28 mouse cellular contexts compared by ENCODE assay signal in genomic region chr9:21600186-21600585, GRCm38 (mm10). TPM values are rescaled to one million over a fixed set of nuclear protein-coding genes. Genes with fewer than 3 reads are reported as not detected.
A peak's percentile ranks its signal among the peaks of the same experiment; 100 is the strongest.
DNase-seq lines count a peak whose midpoint lies in the region; ATAC-seq and TF ChIP-seq lines count a peak whose summit lies in the region.
"Had no signal": no experiment of that assay in that cellular context is flagged by ENCODE, and none has a peak within 500 bp of the region (broad histone marks: within the 10 kb centered on the region; RNA-seq: fewer than 3 reads in every experiment).

No protein-coding gene starts in this region.

- 51% methylated on average over 3 of the region's 3 CpGs for WGBS in liver, embryonic 12.5 days (ENCODE audit: insufficient replicate concordance)
- WGBS in liver, embryonic 15.5 days (ENCODE audit: insufficient replicate concordance), result 40% methylated on average over 3 of the region's 3 CpGs
- WGBS in kidney, adult 2 months, result 75% methylated on average over 3 of the region's 3 CpGs

- DNase-seq in frontal cortex, postnatal 10 days (ENCODE audit: low spot score in 2 of 2), result no peak
- DNase-seq in embryo, embryonic 9.5 days (ENCODE audit: extremely low spot score), result no peak
- no peak for DNase-seq in kidney, postnatal 4 days
- no peak for DNase-seq in kidney, adult 2 months
- DNase-seq: adrenal gland, postnatal 10 days; adrenal gland, postnatal 36 days; cerebellum, adult 18-20 months; cerebellum, adult 9-10 months; cerebellum, postnatal 14 days; gastrocnemius, postnatal 25 days; heart, adult 18-20 months; heart, postnatal 10 days; heart, postnatal 36 days had no signal

- H3K27me3 ChIP-seq in liver, embryonic 12.5 days (replicated peaks), result no peaks in the 10 kb centered on the region
- H3K27me3 ChIP-seq in liver, embryonic 15.5 days, result no peaks in the 10 kb centered on the region
- no peaks in the 10 kb centered on the region for H3K27me3 ChIP-seq in kidney, adult 2 months (replicated peaks; ENCODE audit: control insufficient read depth, insufficient read depth, low read length)
- H3K27me3 ChIP-seq: embryonic facial prominence, embryonic 12.5 days; embryonic facial prominence, embryonic 15.5 days; forebrain, embryonic 12.5 days; heart, embryonic 12.5 days; heart, embryonic 15.5 days had no signal

- no peak for TF ChIP-seq POLR2A in kidney, adult 2 months (IDR thresholded peaks at IDR 0.05; ENCODE audit: low read depth, low read length)

- H3K27ac ChIP-seq in liver, embryonic 12.5 days, result peak overlapping the region; percentile 32; the same call in 1 of the 2 replicates
- peak overlapping the region; percentile 39; the same call in 1 of the 2 replicates for H3K27ac ChIP-seq in liver, embryonic 15.5 days (replicated peaks)
- H3K27ac ChIP-seq in kidney, adult 2 months (ENCODE audit: insufficient read depth, low read depth, low read length), result no peak overlapping the region
- H3K27ac ChIP-seq: embryonic facial prominence, embryonic 12.5 days; embryonic facial prominence, embryonic 15.5 days; forebrain, embryonic 12.5 days; heart, embryonic 15.5 days; hindbrain, embryonic 10.5 days; hindbrain, embryonic 14.5 days; hindbrain, postnatal 0 days had no signal

- no peaks in the 10 kb centered on the region for H3K9me3 ChIP-seq in liver, embryonic 12.5 days (replicated peaks)
- H3K9me3 ChIP-seq in liver, embryonic 15.5 days (replicated peaks), result no peaks in the 10 kb centered on the region
- H3K9me3 ChIP-seq: embryonic facial prominence, embryonic 12.5 days; embryonic facial prominence, embryonic 15.5 days; forebrain, embryonic 12.5 days; heart, embryonic 12.5 days; heart, embryonic 15.5 days; hindbrain, embryonic 10.5 days had no signal

- no peak for TF ChIP-seq CTCF in kidney, adult 2 months (conservative IDR thresholded peaks at IDR 0.05; ENCODE audit: insufficient read depth, insufficient read length, low read depth, low read length)

- peaks cover 17% of the 10 kb centered on the region for H3K36me3 ChIP-seq in liver, embryonic 12.5 days
- H3K36me3 ChIP-seq in liver, embryonic 15.5 days (replicated peaks), result peaks cover 9% of the 10 kb centered on the region; the same call in 1 of the 2 replicates
- H3K36me3 ChIP-seq in kidney, adult 2 months (ENCODE audit: control insufficient read depth, insufficient read depth, low read length), result no peaks in the 10 kb centered on the region

- H3K4me3 ChIP-seq in liver, embryonic 12.5 days, result no peak overlapping the region
- no peak overlapping the region for H3K4me3 ChIP-seq in liver, embryonic 15.5 days (replicated peaks)
- H3K4me3 ChIP-seq in kidney, adult 2 months (ENCODE audit: insufficient read depth, low read depth, low read length), result no peak overlapping the region
- H3K4me3 ChIP-seq: embryonic facial prominence, embryonic 12.5 days; embryonic facial prominence, embryonic 15.5 days; erythroblast, embryonic 14.5 days; forebrain, embryonic 12.5 days; heart, embryonic 12.5 days; heart, embryonic 15.5 days; hindbrain, embryonic 10.5 days had no signal

- H3K4me1 ChIP-seq in liver, embryonic 12.5 days, result peaks cover 27% of the 10 kb centered on the region
- peaks cover 31% of the 10 kb centered on the region for H3K4me1 ChIP-seq in liver, embryonic 15.5 days (replicated peaks)
- no peaks in the 10 kb centered on the region; the same call in 1 of the 2 replicates for H3K4me1 ChIP-seq in kidney, adult 2 months (ENCODE audit: control insufficient read depth, insufficient read depth, low read length)
- H3K4me1 ChIP-seq: embryonic facial prominence, embryonic 12.5 days; heart, embryonic 12.5 days; heart, embryonic 15.5 days; hindbrain, embryonic 10.5 days had no signal

- H3K9ac ChIP-seq in liver, embryonic 12.5 days, result no peak overlapping the region
- H3K9ac ChIP-seq in liver, embryonic 15.5 days, result no peak overlapping the region
- H3K9ac ChIP-seq: embryonic facial prominence, embryonic 12.5 days; embryonic facial prominence, embryonic 15.5 days; forebrain, embryonic 12.5 days; heart, embryonic 12.5 days; heart, embryonic 15.5 days; hindbrain, embryonic 14.5 days had no signal

- H3K4me2 ChIP-seq in liver, embryonic 12.5 days, result no peak overlapping the region
- no peak overlapping the region for H3K4me2 ChIP-seq in liver, embryonic 15.5 days
- H3K4me2 ChIP-seq: embryonic facial prominence, embryonic 12.5 days; embryonic facial prominence, embryonic 15.5 days; forebrain, embryonic 12.5 days; heart, embryonic 12.5 days; heart, embryonic 15.5 days; hindbrain, embryonic 14.5 days had no signal

- peak; percentile 48; the same call in 1 of the 2 replicates for ATAC-seq in erythroblast, adult 5-6 weeks (replicated peaks; ENCODE audit: low FRiP score, poor library complexity, severe bottlenecking)
- peak; percentile 82 for ATAC-seq in liver, embryonic 12.5 days
- peak; percentile 76 for ATAC-seq in liver, embryonic 15.5 days (ENCODE audit: insufficient read depth)
- ATAC-seq in megakaryocyte progenitor cell, adult 5-6 weeks (replicated peaks; ENCODE audit: poor library complexity), result peak; percentile 18; the same call in 1 of the 2 replicates
- ATAC-seq: CD4-positive, CD25-positive, alpha-beta regulatory T cell, adult 4 months; forebrain, embryonic 16.5 days; hindbrain, postnatal 0 days had no signal

RNA-seq across cellular contexts. Expression of gene Yipf2, which starts 7.6 kb away (rescaled TPM):
- 1.3 and 2.3 TPM in 2 replicates for total RNA-seq in erythroblast, adult 5-6 weeks (2015; ENCODE audit: low replicate concordance)
- total RNA-seq in erythroblast, adult 5-6 weeks (2017; ENCODE audit: low replicate concordance), result 2.6 and 5.7 TPM in 2 replicates
- polyA plus RNA-seq in liver, embryonic 12.5 days (2016; fragmentation: Nextera tagmentation; extraction: Ambion mirVana), result 10.0 and 10.5 TPM in 2 replicates
- 10.9 and 12.7 TPM in 2 replicates for polyA plus RNA-seq in liver, embryonic 15.5 days (2015; fragmentation: Nextera tagmentation; extraction: Ambion mirVana)
- 5.3 and 6.6 TPM in 2 replicates for total RNA-seq in megakaryocyte progenitor cell, adult 5-6 weeks (2015)
- 15.5 and 19.0 TPM in 2 replicates for total RNA-seq in megakaryocyte progenitor cell, adult 5-6 weeks (2017)
- 39.9 and 44.9 TPM in 2 replicates for polyA plus RNA-seq in kidney, adult 2 months (2012; rRNA removed)

RNA-seq across cellular contexts. Expression of gene Timm29, which starts 7.7 kb away (rescaled TPM):
- 11.1 and 16.7 TPM in 2 replicates for total RNA-seq in erythroblast, adult 5-6 weeks (2015; ENCODE audit: low replicate concordance)
- 16.2 and 17.0 TPM in 2 replicates for total RNA-seq in erythroblast, adult 5-6 weeks (2017; ENCODE audit: low replicate concordance)
- 31.6 and 32.8 TPM in 2 replicates for polyA plus RNA-seq in liver, embryonic 12.5 days (2016; fragmentation: Nextera tagmentation; extraction: Ambion mirVana)
- polyA plus RNA-seq in liver, embryonic 15.5 days (2015; fragmentation: Nextera tagmentation; extraction: Ambion mirVana), result 18.4 and 18.9 TPM in 2 replicates
- 43.8 and 44.9 TPM in 2 replicates for total RNA-seq in megakaryocyte progenitor cell, adult 5-6 weeks (2015)
- total RNA-seq in megakaryocyte progenitor cell, adult 5-6 weeks (2017), result 52.1 and 63.7 TPM in 2 replicates
- 33.6 and 34.0 TPM in 2 replicates for polyA plus RNA-seq in kidney, adult 2 months (2012; rRNA removed)

RNA-seq across cellular contexts. Expression of gene Smarca4, which starts 15.8 kb away (rescaled TPM):
- total RNA-seq in erythroblast, adult 5-6 weeks (2015; ENCODE audit: low replicate concordance), result 18.4 and 19.6 TPM in 2 replicates
- total RNA-seq in erythroblast, adult 5-6 weeks (2017; ENCODE audit: low replicate concordance), result 25.8 and 33.6 TPM in 2 replicates
- 47.0 and 47.2 TPM in 2 replicates for polyA plus RNA-seq in liver, embryonic 12.5 days (2016; fragmentation: Nextera tagmentation; extraction: Ambion mirVana)
- polyA plus RNA-seq in liver, embryonic 15.5 days (2015; fragmentation: Nextera tagmentation; extraction: Ambion mirVana), result 22.5 and 24.5 TPM in 2 replicates
- total RNA-seq in megakaryocyte progenitor cell, adult 5-6 weeks (2015), result 58.8 and 63.2 TPM in 2 replicates
- total RNA-seq in megakaryocyte progenitor cell, adult 5-6 weeks (2017), result 64.0 and 71.1 TPM in 2 replicates
- polyA plus RNA-seq in kidney, adult 2 months (2012; rRNA removed), result 24.9 and 26.9 TPM in 2 replicates

RNA-seq across cellular contexts. Expression of gene Carm1, which starts 53.5 kb away (rescaled TPM):
- total RNA-seq in erythroblast, adult 5-6 weeks (2015; ENCODE audit: low replicate concordance), result 35.7 and 90.5 TPM in 2 replicates
- total RNA-seq in erythroblast, adult 5-6 weeks (2017; ENCODE audit: low replicate concordance), result 51.5 and 54.9 TPM in 2 replicates
- 39.0 and 41.0 TPM in 2 replicates for polyA plus RNA-seq in liver, embryonic 12.5 days (2016; fragmentation: Nextera tagmentation; extraction: Ambion mirVana)
- 18.2 and 23.1 TPM in 2 replicates for polyA plus RNA-seq in liver, embryonic 15.5 days (2015; fragmentation: Nextera tagmentation; extraction: Ambion mirVana)
- 49.4 and 56.5 TPM in 2 replicates for total RNA-seq in megakaryocyte progenitor cell, adult 5-6 weeks (2015)
- total RNA-seq in megakaryocyte progenitor cell, adult 5-6 weeks (2017), result 21.1 and 21.8 TPM in 2 replicates
- polyA plus RNA-seq in kidney, adult 2 months (2012; rRNA removed), result 47.7 and 54.6 TPM in 2 replicates

Comparison
In these comparisons a context has a peak if more than half of its experiments do, and no peak if none do; other contexts are left out.
1. ATAC-seq: peak in every context shown above with its lines; median percentile 82 in liver, embryonic 12.5 days; 76 in liver, embryonic 15.5 days; 48 in erythroblast, adult 5-6 weeks; 18 in megakaryocyte progenitor cell, adult 5-6 weeks.